Mouse (Mus musculus) mature B cell (primary cell): ENCODE measurements at regions not wholly inside any gene's neighbourhood (a gene's known extent, or its start where the extent isn't known, plus 50 kb on each side); places are given as distances from the start of the nearest gene placed in this dataset.

Experiments
- in situ Hi-C: fragments of 300-500 bp; cut with MboI; formaldehyde crosslinking; loops from 2 replicates; pipeline ENCODE4 v1.14.3; 2019

DNA sequence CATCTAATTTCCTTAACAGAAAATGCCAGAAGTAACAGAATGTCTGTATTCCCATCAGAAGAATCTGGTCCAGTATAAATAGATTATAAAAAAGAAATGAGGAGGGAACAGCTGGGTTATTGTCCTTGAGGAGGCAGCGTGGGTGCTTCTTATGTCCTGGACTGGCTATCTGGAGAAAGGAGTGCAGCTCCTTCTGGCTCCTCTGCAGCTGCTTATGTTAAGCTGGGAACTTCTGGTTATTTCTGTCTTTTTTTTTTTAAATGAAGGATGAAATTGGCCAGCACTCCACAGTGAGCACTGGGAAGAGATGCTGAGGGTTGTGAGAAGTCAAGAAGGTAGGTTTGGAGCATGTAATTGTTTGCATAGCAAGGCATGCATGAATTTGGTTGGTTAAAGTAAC lies 441.5 kb downstream of the Ebf1 start:
- in situ Hi-C loops: no loop called here

DNA sequence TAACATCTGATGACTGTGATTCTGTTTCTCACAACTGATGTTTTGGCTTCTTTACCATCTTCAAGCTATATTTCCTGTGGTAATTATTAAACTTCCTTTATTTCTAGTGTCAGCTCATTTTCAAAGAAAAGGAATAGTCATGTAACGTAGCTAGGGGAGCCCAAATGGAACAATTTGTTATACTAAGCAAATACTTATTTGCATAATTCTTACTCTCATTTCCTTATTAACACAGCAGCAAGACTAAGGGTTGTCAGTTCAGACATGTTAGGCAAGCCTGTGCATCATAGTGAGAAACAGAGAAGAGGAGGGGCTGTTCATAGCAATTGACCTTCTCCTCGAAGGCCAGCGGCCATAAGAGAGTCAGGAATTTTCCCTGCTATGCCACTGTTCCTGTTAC lies 449.5 kb downstream of the Ebf1 start:
- in situ Hi-C loops: no loop called here

DNA sequence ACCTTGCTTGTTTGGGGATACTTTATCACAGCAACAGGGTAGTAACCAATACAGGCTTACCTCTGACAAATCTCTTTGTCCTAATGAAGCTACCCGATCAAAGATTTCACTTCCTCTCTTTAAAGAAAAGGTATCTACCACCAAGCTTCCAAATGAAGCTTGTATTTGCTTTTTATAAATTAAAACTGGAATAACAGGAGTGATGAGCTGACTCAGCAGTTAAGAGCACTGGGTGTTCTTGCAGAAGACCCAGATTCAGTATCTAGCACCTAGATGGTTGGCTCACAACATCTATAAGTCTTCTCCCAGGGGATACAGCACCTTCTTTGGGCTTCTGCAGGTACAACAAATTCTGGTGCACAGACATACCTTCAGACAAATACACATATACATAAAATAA lies 453.2 kb downstream of the Ebf1 start:
- in situ Hi-C loops: no loop called here

DNA sequence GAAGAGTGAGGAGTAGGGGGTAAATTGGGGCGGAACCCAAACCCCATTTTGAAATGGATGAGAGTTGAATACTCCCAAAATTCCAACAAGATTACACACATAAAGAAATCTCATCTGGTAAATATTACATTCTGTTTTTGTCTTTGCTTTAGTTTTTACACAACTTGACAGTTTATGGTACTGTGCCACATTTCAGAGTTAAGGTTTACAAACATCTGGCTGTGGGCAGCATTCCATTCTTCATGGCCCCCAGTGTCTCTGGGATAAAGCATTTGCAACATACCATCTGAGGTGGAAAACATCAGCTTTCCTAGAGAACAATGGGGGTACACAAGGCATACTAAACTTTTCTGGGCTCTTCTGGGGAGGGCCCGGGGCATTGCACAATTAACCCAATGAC lies 454.1 kb downstream of the Ebf1 start:
- in situ Hi-C loops: no loop called here

DNA sequence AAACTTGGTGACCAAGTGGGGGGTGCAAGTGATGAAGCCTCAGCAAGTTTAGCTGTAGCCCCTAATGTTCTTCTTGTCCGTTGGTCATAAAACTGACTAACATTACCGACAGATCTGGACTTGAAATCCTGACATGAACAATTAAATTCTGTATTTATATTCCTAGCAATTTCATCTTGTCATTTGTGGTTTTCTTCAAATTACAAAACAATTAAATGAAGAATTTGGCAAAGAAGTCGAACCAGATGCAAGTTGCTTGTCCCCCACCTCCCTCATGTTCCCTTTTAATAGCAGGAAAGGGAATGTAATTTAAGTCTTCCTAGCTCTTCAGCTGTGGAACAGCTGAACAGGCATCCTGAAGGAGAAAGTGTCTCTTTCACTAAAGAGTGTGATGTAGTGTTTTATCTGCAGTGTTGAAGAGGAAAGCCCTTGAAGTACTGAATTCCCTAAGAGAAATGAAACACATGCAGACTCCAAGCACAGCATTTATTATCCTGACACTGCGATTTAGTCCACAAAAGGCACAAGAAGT lies 467.5 kb downstream of the Ebf1 start:
- in situ Hi-C loops: no loop called here

DNA sequence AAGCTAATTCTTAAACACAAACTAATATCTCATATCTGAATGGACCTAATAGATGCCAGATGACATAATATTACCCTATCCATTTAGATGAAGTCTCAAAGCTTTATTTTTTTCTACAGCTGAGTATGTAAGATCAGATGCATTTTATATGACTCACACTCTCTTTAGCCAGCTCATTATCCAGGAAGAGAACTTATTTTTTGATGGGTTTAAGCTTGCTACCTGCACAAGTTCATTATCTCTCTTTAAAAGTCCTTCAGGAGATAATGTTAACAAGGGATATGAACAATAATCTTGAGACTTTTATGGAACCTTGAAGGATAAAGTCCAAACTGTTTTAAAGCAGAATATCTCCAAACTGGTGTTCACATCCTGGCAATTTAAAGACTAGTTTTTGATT lies 468.0 kb downstream of the Ebf1 start:
- in situ Hi-C loops: no loop called here

DNA sequence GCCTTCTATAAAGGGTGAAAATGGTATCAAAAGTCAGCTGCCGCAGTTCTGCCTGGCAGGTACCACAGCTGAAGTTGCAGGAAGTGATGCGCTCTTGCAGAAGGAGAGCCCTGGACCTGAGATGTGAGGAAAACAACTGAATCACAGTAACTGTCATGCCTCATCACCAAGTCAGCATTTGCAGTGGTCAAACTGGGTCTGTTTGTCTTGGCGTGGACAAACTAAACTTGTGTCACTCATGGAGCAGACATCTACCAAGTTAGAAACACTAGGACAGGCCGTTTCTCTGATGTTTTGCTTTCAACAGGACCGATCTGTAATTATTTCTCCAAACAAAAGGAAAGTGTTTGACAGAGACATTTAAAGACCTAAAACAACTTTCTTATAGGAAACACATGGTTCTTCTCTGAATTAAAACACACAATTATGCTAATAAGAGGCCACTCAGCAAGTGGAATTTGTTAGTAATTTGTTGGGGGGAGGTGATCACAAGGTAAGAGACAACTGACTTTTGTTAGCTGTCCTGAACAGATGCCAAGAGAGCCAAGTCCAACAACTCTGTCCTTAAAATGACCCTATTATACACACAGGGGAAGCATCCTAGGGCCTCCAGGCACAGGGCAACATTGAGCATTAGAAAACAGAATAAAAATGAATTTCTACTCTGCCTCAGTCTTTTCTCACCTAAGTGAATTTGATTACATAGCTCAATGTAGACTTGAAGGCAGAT lies 470.2 kb downstream of the Ebf1 start:
- in situ Hi-C loops: no loop called here

DNA sequence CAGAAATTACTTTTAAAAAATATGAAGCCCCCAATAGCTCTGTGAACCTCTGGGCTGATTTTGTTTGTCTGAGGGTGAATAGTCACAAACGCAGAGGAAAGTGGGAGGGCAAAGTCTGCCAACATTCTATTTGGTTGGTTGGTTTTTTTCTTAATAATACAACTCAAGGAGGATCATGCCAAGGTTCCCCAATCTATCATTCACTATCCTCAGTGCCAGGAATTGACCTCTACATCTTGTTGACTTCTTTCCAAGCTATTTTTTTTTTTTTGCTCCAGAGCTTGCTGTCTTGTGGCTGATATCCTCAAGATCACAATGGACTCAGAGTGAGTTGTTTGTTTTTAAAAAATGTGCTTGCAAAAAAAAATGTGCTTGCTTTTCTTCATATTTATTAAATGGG lies 471.2 kb downstream of the Ebf1 start:
- in situ Hi-C loops: no loop called here

DNA sequence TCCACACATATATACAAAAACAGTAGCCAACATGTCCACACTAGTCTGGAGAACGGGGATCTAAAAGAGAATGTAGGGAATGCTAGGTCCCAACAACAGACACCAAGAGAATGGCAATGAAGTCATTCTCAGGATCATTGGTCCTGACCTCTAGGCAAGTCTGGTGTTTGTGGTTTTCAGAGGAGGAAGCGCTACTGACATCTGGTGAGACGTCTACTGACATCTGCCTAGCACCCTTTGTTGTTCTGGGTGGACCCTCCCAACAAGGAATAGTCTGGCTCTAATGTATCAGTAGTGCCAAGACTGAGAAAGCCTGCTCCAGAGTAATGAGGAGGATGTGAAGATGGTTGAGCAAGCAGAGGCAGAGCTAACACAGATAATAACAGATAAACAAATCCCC lies 472.4 kb downstream of the Ebf1 start:
- in situ Hi-C loops: no loop called here

DNA sequence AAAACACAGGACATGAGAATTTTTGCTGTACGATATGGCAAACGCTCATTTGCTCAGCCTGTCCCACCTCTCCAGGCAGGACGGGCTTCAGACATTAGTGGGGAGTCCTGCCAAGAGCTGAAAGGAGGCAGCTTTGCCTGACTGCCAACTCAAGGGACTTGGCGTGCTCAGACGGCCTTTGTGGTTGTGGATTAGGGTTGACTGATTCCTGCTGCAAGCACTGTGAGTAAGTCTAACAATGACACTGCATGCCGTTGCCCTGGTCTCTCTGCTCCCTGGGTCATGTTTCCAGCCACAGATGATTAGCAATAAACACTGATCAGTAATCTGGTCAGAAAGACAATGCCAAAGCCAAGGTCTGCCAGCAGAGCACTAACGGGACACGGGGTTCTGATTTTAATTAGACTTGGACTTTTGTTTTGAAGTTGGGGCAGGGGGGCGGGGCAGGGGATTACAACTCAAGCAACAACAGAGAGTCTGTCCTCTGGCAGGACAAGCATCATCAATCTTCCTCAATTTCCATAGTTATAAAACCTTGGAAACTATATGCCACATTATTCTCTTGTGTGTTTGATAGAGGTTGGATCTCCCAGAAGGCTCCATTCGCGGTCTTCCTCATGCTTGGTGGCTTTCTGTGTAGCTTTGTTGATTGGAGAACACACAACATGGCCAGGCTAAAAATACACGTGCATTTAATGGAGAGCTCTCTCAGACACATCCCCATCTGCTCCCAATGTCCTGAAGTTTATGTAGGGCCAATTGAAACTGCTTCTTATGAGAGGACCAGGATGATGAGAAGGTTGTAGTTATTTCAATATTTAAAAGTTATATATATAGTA lies 486.6 kb downstream of the Ebf1 start:
- in situ Hi-C loops: no loop called here

DNA sequence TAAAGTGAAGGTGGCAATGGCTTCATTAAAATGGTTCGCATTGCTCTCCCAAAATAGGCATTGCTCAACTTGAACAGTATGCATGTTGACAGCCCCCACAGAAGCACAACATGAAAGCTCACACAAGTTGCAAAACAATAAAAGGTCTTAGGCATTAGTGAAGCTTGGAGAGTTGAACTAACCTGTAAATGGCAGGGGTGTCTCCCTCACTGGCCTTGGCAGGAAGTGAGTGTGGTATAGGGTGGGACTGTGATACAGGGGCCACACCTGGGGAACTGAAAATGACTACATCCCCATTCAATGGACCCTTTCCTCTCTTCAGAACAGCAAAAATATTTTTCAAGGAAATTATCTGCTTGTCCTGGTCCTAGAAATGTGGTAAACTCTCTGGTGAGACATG lies 499.6 kb downstream of the Ebf1 start:
- in situ Hi-C loops: no loop called here

DNA sequence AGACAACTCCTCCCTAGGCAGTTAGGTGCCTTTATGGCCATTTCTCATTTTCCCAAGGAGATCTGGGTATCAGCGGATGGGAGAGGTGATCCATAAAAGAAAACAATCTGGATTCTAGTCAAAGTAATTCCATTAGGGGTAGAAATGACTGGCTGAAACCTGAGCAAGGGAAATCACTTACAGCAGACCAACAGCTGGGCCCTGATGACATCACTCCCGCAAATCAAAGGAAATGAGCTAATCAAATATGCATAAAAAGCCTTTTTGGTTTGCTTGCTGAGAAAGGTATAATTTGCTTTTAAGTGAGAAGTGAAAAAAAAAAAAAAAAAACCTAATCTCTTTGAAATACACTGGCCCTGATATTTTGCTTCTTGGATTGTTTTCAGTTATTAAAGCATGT lies 506.2 kb downstream of the Ebf1 start:
- in situ Hi-C loops: no loop called here

DNA sequence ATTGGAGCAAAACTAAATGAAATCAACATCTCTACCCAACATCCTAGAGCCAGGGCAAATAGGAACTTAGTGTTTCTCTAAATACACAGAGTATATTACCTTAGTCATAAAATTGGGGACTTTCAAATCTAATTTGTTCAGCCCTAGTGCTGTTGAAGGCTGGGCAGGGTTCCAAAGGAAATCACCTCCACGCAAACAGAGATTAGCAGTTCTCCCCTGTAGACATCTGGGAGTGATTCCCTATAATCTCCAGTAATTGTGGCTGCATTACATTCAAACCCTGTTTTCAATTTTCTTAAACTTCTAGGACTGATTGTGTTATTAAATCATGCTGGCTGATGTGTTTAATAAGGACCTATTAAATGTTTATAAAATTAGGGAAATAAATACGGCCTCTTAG lies 519.7 kb downstream of the Ebf1 start:
- in situ Hi-C loops: no loop called here

DNA sequence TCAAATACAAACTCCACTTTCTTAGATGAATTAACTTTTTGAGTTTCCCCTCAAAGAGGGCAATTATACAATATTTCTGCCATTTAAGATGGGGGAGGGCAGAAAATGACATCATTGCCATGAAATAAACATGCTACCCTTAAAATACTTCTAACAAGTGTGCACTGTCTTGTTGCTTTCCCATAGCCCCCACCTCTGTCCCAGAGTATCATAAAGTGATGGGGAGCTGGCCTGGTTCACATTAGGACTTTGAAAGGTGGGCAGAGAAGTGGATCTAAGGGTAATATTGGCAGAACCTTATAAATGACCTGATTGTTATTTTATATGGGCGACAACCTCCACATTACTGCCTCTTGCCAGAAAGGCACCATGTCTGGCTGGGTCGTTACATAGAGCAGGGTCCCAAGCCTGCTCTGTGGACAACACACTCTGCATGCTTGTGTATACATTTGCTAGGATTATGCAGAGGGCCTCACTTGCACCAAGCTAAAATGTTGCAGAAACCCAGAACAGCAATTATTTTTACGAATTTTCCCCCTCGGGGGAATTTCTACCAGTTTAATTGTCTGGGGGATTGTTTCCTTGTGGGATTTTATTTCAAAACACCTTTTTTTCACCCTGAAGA lies 521.3 kb downstream of the Ebf1 start:
- in situ Hi-C loops: no loop called here

DNA sequence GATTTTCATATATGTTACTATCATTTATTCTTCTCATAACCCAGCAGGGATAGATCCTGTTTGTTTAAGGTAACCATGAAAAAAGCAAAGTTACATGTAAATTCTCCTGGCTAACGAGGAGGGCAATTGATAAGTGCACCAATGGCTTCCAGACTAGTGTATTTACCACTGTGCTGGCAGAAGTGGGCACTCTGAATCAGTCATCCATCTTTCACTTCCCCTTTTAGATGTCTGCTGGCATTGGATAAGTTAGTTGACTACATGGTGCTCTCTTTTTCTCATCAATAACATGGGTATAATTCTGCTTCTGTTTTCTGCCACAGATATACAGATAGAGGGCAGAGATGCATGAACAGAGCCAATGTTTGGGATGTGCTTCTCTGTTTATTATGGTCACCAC lies 523.4 kb downstream of the Ebf1 start:
- in situ Hi-C loops: no loop called here

DNA sequence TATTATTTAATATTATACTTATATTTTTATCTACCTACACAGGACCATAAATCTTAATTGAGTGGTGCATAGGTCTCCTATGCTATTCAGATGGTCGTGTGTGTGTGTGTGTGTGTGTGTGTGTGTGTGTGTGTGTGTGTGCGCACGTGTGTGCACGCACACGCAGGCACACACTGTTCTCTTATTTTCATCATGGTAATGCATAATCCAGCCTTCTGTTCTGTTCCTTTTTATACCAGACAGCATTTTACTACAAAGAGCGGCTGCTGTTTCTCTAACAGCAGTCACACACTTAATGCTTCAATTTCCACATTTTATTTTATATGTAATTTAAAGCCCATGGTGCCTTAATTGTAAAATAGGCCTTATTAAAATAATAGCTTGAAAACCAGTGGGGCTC lies 537.0 kb downstream of the Ebf1 start:
- in situ Hi-C loops: no loop called here

DNA sequence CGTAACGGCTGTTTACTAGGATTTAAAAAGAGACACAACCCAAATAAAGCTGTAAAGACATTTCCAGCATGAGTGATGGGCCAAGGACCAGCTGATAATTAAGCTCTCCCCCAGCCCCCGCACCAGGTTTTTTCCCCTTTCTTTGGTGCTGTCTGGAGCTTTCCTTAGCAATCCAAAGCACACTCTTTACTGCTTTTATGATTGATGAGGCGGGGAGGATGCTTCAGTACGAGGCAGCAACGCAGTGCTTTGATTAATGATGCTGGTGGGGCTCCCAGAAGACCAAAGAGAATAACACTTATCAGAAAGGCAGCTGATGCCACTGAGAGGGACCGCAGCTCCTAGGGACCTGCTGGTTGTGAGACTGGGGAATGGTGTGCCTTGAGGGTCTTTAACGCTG lies 537.4 kb downstream of the Ebf1 start:
- in situ Hi-C loops: no loop called here

DNA sequence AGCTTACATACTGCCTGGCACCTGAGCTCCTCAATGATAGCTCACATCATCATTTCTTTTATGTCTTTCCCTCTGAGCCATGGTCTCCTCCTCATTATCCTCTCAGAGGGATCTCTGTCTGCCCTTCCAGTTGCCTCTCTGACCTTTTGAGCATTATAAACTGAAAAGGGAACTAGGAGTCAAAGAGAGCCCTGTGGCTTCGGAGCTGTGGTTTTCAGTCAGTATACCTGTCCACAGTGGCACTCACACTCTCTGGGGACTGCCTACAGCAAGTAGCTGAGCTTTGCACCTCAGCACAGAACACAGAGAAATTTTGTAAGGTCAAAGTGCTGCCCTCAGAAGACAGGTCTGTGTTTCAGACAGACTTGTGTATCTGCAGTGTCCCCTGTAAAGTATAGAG lies 538.7 kb downstream of the Ebf1 start:
- in situ Hi-C loops: no loop called here

DNA sequence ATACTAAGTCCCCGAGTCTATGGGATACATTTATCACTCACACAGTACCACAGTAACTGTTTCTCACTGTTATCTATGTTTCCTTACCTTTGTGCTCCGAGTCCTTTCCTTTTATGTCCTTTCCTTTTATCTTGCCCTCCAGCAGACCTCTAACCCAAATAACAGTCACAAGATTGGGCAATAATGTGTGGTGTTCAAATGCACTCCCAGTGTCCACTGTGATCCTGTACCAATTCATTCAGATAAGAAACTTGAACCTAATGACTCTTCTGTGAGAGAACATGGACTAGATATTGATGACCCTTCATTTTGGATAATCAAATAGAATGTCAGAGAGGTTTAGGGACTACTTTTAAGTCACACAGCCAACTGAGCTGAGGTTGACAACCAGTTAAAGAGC lies 541.2 kb downstream of the Ebf1 start:
- in situ Hi-C loops: no loop called here

DNA sequence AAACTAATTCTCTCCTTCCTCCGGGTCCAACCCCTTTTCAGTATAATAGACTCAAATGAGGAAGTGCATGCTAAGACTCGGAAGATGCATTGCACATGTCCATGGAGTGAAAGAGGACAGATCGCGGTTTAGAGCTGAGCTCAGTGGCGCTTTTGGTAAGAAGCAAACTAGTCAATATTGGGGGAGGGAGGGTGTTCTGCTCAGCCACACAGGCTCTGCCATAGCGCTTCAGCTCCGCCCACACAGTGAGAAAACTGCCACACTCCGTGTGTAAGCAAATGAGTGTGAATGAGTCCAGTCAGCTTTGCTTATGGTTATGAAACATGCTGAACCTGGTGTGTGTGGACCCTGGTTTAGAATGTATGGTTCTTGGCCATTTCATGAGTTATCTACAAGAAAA lies 543.8 kb downstream of the Ebf1 start:
- in situ Hi-C loops: no loop called here

DNA sequence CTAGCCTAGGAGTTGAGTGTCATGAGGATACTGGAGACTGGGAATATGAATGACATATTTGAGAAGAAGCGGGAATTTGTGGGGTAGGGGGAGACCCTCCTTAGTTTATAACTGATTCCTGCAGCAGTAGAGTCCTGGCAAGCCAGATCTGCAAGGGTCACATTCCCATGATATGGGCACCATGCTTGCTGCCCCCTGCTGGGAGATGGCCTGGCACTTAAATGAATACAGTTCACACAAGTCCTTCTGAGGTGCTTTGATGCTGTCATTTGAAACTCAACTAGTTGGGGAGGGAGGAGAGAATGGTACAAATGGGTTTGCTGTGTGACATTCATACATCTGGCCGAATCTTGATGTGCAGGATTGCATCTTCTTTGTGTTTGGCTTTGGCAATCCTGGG lies 556.4 kb downstream of the Ebf1 start:
- in situ Hi-C loops: no loop called here

DNA sequence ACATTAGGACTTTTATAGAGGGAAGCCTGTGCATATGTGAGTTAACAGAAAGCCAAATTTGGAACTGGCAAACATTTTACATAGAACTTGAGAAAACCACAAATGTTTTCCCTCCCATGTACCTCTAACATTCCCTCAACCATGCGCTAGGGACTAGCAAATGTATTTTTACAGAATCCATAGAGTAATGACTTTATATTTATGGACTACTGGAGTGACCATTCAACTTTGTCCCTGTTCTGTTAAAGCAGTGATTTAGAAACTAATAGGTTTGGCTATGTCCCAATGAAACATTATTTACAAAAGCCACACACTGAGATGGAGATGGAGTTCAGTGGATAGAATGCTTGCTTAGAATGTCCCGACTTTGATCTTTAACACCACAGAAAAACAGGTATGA lies 557.0 kb downstream of the Ebf1 start:
- in situ Hi-C loops: no loop called here
